12 mouse cellular contexts compared by ENCODE assay signal in the genomic region with DNA sequence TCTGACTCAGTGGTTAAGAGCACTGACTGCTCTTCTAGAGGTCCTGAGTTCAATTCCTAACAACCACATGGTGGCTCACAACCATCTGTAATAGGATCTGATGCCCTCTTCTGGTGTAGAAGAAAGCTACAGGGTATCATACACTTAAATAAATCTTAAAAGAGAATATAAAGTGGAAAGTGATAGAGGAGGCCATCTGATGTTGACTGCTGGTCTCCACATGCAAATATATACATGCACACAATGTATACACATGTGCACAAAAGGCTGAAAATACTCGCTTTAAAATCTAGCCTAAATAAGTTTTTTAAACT. TPM values are rescaled to one million over a fixed set of nuclear protein-coding genes. Genes with fewer than 3 reads are reported as not detected.
A peak's percentile ranks its signal among the peaks of the same experiment; 100 is the strongest.
DNase-seq lines count a peak whose midpoint lies in the region; ATAC-seq and TF ChIP-seq lines count a peak whose summit lies in the region.
"Had no signal": no experiment of that assay in that cellular context is flagged by ENCODE, and none has a peak within 500 bp of the region (broad histone marks: within the 10 kb centered on the region; RNA-seq: fewer than 3 reads in every experiment).

No protein-coding gene starts in this region.

- H3ac ChIP-seq in myocyte (ENCODE audit: control insufficient read depth, insufficient read length): no peak overlapping the region

- WGBS in forebrain, embryonic 10.5 days: 92% methylated on average over 1 of the region's 1 CpGs
- 96% methylated on average over 1 of the region's 1 CpGs for WGBS in forebrain, embryonic 15.5 days
- 60% methylated on average over 1 of the region's 1 CpGs for WGBS in liver, embryonic 15.5 days (ENCODE audit: insufficient replicate concordance)

- H3K4me1 ChIP-seq in forebrain, embryonic 10.5 days: peaks cover 32% of the 10 kb centered on the region
- H3K4me1 ChIP-seq in forebrain, embryonic 15.5 days: peaks cover 21% of the 10 kb centered on the region
- peaks cover 31% of the 10 kb centered on the region for H3K4me1 ChIP-seq in liver, embryonic 15.5 days (replicated peaks)

- TF ChIP-seq CTCF in left cerebral cortex, adult 2 months (IDR thresholded peaks at IDR 0.05): peak; percentile 27

- DNase-seq in forebrain, embryonic 10.5 days (ENCODE audit: extremely low spot score, low spot score): no peak
- no peak for DNase-seq in left cerebral cortex, adult 2 months (ENCODE audit: extremely low spot score in 1 of 2, low spot score in 2 of 2)
- DNase-seq in left cerebral cortex, postnatal 25 days (ENCODE audit: low spot score in 2 of 2): no peak
- DNase-seq in thymus, postnatal 10 days (ENCODE audit: low spot score in 2 of 2): no peak
- no peak for DNase-seq in kidney, postnatal 14 days
- DNase-seq: cerebellum, adult 9-11 months; gastrocnemius, postnatal 14 days had no signal

- H3K9me3 ChIP-seq in forebrain, embryonic 10.5 days: no peaks in the 10 kb centered on the region
- H3K9me3 ChIP-seq in forebrain, embryonic 15.5 days: no peaks in the 10 kb centered on the region
- H3K9me3 ChIP-seq in liver, embryonic 15.5 days (replicated peaks): no peaks in the 10 kb centered on the region
- H3K9me3 ChIP-seq: limb, embryonic 15.5 days had no signal

- H3K4me3 ChIP-seq in forebrain, embryonic 10.5 days: peak overlapping the region; percentile 71
- no peak overlapping the region for H3K4me3 ChIP-seq in forebrain, embryonic 15.5 days
- no peak overlapping the region for H3K4me3 ChIP-seq in left cerebral cortex, adult 2 months
- H3K4me3 ChIP-seq in liver, embryonic 15.5 days (replicated peaks): no peak overlapping the region
- no peak overlapping the region for H3K4me3 ChIP-seq in myocyte

- H3K27me3 ChIP-seq in forebrain, embryonic 10.5 days (ENCODE audit: poor library complexity, severe bottlenecking): no peaks in the 10 kb centered on the region
- H3K27me3 ChIP-seq in forebrain, embryonic 15.5 days: no peaks in the 10 kb centered on the region
- H3K27me3 ChIP-seq in liver, embryonic 15.5 days: no peaks in the 10 kb centered on the region
- H3K27me3 ChIP-seq in myocyte (ENCODE audit: control insufficient read depth, insufficient read depth, insufficient read length): no peaks in the 10 kb centered on the region
- H3K27me3 ChIP-seq: limb, embryonic 15.5 days had no signal

- no peak for TF ChIP-seq POLR2A in myocyte (IDR thresholded peaks at IDR 0.05; ENCODE audit: insufficient read length, low read depth)

- no peak for ATAC-seq in forebrain, embryonic 15.5 days (replicated peaks)
- no peak for ATAC-seq in liver, embryonic 15.5 days (ENCODE audit: insufficient read depth)
- ATAC-seq: inflammation-experienced regulatory T-cells, adult 6 months had no signal

- intact Hi-C loops in left cerebral cortex, adult 2 months (cut with DNase I): no loop called here
- intact Hi-C loops in left cerebral cortex, postnatal 25 days (cut with DNase I): loop anchor here (10.0 kb wide), 1 partner anchor 158 kb away; no protein-coding TSS in a partner anchor

- H3K27ac ChIP-seq in forebrain, embryonic 10.5 days: peak overlapping the region; percentile 85
- H3K27ac ChIP-seq in forebrain, embryonic 15.5 days (replicated peaks): no peak overlapping the region
- no peak overlapping the region for H3K27ac ChIP-seq in left cerebral cortex, adult 2 months
- 0 out of 2 replicates have a peak overlapping the region, but pooled peaks have one; percentile 69 for H3K27ac ChIP-seq in liver, embryonic 15.5 days (replicated peaks)
- H3K27ac ChIP-seq: limb, embryonic 15.5 days had no signal

- H3K9ac ChIP-seq in forebrain, embryonic 15.5 days (replicated peaks): no peak overlapping the region
- no peak overlapping the region for H3K9ac ChIP-seq in liver, embryonic 15.5 days
- H3K9ac ChIP-seq: limb, embryonic 15.5 days had no signal

- H3K36me3 ChIP-seq in forebrain, embryonic 10.5 days (replicated peaks): peaks cover 6% of the 10 kb centered on the region
- H3K36me3 ChIP-seq in forebrain, embryonic 15.5 days: no peaks in the 10 kb centered on the region
- H3K36me3 ChIP-seq in liver, embryonic 15.5 days (replicated peaks): no peaks in the 10 kb centered on the region
- no peaks in the 10 kb centered on the region for H3K36me3 ChIP-seq in myocyte (ENCODE audit: control insufficient read depth, insufficient read depth)

- no peak overlapping the region for H3K4me2 ChIP-seq in forebrain, embryonic 15.5 days (replicated peaks)
- H3K4me2 ChIP-seq in liver, embryonic 15.5 days: peak overlapping the region; percentile 90
- H3K4me2 ChIP-seq in myocyte (ENCODE audit: low read depth): peak overlapping the region; percentile 76

- no peaks in the 10 kb centered on the region for H3K79me2 ChIP-seq in myocyte (ENCODE audit: control insufficient read depth, insufficient read depth)

TF ChIP-seq in myocyte, 11 proteins besides CTCF, POLR2A, EP300 and RAD21:
- TF ChIP-seq SRF (IDR thresholded peaks at IDR 0.05; ENCODE audit: control insufficient read depth, insufficient read length, low read depth): no peak
- TF ChIP-seq MAX (IDR thresholded peaks at IDR 0.05; ENCODE audit: low read depth): no peak
- TF ChIP-seq USF1 (IDR thresholded peaks at IDR 0.05; ENCODE audit: low read depth): no peak
- TF ChIP-seq MYOD1 (IDR thresholded peaks at IDR 0.05; ENCODE audit: control insufficient read depth in 1 of 3, insufficient read length in 2 of 3, low read depth in 2 of 3): no peak
- TF ChIP-seq E2F4 (IDR thresholded peaks at IDR 0.05; ENCODE audit: insufficient read depth): no peak
- TF ChIP-seq REST (IDR thresholded peaks at IDR 0.05; ENCODE audit: insufficient read depth, insufficient read length): no peak
- TF ChIP-seq TCF12 (IDR thresholded peaks at IDR 0.05; ENCODE audit: insufficient read depth, poor library complexity, severe bottlenecking): no peak
- no peak for TF ChIP-seq POLR2AphosphoS2 (IDR thresholded peaks at IDR 0.05; ENCODE audit: insufficient read length, low read depth)

RNA-seq across cellular contexts. Expression of a gene that starts 3.0 kb away (rescaled TPM):
- polyA plus RNA-seq in forebrain, embryonic 10.5 days (2016; fragmentation: Nextera tagmentation; extraction: Ambion mirVana): 8.1 and 8.2 TPM in 2 replicates
- polyA plus RNA-seq in forebrain, embryonic 15.5 days (2015; fragmentation: Nextera tagmentation; extraction: Ambion mirVana): 8.1 and 8.3 TPM in 2 replicates
- total RNA-seq in left cerebral cortex, adult 2 months (2021): 10 to 100 TPM in 1 of 2 experiments, 1 to 10 TPM in 1; 7.3 to 12.3 TPM
- 1 to 10 TPM; 8.2 to 9.1 TPM for total RNA-seq in left cerebral cortex, postnatal 25 days (2021)
- polyA plus RNA-seq in liver, embryonic 15.5 days (2015; fragmentation: Nextera tagmentation; extraction: Ambion mirVana): 4.6 and 4.8 TPM in 2 replicates
- 2.1 TPM for polyA plus RNA-seq in myocyte (2012; fragmentation: generic; extraction: Trizol)

RNA-seq across cellular contexts. Expression of a gene that starts 59.2 kb away (rescaled TPM):
- polyA plus RNA-seq in forebrain, embryonic 10.5 days (2016; fragmentation: Nextera tagmentation; extraction: Ambion mirVana): 47.5 and 49.2 TPM in 2 replicates
- polyA plus RNA-seq in forebrain, embryonic 15.5 days (2015; fragmentation: Nextera tagmentation; extraction: Ambion mirVana): 58.1 and 60.1 TPM in 2 replicates
- 10 to 100 TPM; 93.0 to 95.4 TPM for total RNA-seq in left cerebral cortex, adult 2 months (2021)
- total RNA-seq in left cerebral cortex, postnatal 25 days (2021): 10 to 100 TPM; 82.5 to 93.5 TPM
- 12.5 and 13.7 TPM in 2 replicates for polyA plus RNA-seq in liver, embryonic 15.5 days (2015; fragmentation: Nextera tagmentation; extraction: Ambion mirVana)
- polyA plus RNA-seq in myocyte (2012; fragmentation: generic; extraction: Trizol): 22.6 TPM

Comparison
In these comparisons a context has a peak if more than half of its experiments do, and no peak if none do; other contexts are left out.
1. H3K27ac ChIP-seq: peak in forebrain, embryonic 10.5 days (single experiment) and liver, embryonic 15.5 days (single experiment); none in forebrain, embryonic 15.5 days (single experiment) and left cerebral cortex, adult 2 months (single experiment).